Mouse (Mus musculus): ENCODE results near the gene Fgr. TPM values are rescaled to one million over a fixed set of nuclear protein-coding genes. Genes with fewer than 3 reads are reported as not detected.

Fgr gene
- polyA plus RNA-seq, 1 experiment, result 4.9 TPM

GRCm38 (mm10) chr4:133046691-133047352 is 72.9 kb downstream of the Fgr start:
- WGBS, result 28% methylated on average over 12 of the region's 12 CpGs
- DNase-seq (ENCODE audit: low read depth, low spot score), result no peak

GRCm38 (mm10) chr4:133047353-133048105 is 73.6 kb downstream of the Fgr start:
- no peak for DNase-seq (ENCODE audit: low read depth, low spot score)

GRCm38 (mm10) chr4:133049071-133049920 is 75.4 kb downstream of the Fgr start:
- no peak for DNase-seq (ENCODE audit: low read depth, low spot score)
- WGBS, result 69% methylated on average over 19 of the region's 19 CpGs

More at GRCm38 (mm10) chr4:133047353-133048105, 73.6 kb downstream of the Fgr start:
- 54% methylated on average over 16 of the region's 16 CpGs for WGBS

GRCm38 (mm10) chr4:133050196-133050836 is 76.4 kb downstream of the Fgr start:
- 41% methylated on average over 9 of the region's 9 CpGs for WGBS
- DNase-seq (ENCODE audit: low read depth, low spot score), result peak; percentile 56

- 87% methylated on average over 6 of the region's 6 CpGs for WGBS
- DNase-seq (ENCODE audit: low read depth, low spot score), result no peak
These were observed 77.1 kb downstream of the Fgr start for GRCm38 (mm10) chr4:133050837-133051549.

GRCm38 (mm10) chr4:133051550-133051865 is 77.6 kb downstream of the Fgr start:
- 82% methylated on average over 14 of the region's 14 CpGs for WGBS
- no peak for DNase-seq (ENCODE audit: low read depth, low spot score)

Other genes with a start within 250 kb of the Fgr start
- gene Xkr8, start 241.5 kb upstream of the Fgr start, polyA plus RNA-seq (2012; rRNA removed), result 2.0 and 6.3 TPM in 2 replicates
- 29.3 and 94.3 TPM in 2 replicates for gene Smpdl3b, start 216.8 kb upstream of the Fgr start, polyA plus RNA-seq (2012; rRNA removed)
- gene Rpa2, start 205.8 kb upstream of the Fgr start, polyA plus RNA-seq (2012; rRNA removed), result 25.4 and 26.2 TPM in 2 replicates
- 5.6 and 8.7 TPM in 2 replicates for gene Themis2, start 177.7 kb upstream of the Fgr start, polyA plus RNA-seq (2012; rRNA removed)
- gene Ppp1r8, start 130.9 kb upstream of the Fgr start, polyA plus RNA-seq (2012; rRNA removed), result 30.8 and 36.2 TPM in 2 replicates
- gene Stx12, start 89.6 kb upstream of the Fgr start, polyA plus RNA-seq (2012; rRNA removed), result 20.1 and 33.5 TPM in 2 replicates
- gene Fam76a, start 51.5 kb upstream of the Fgr start, polyA plus RNA-seq (2012; rRNA removed), result 8.7 and 10.5 TPM in 2 replicates
- 9.5 and 9.8 TPM in 2 replicates for gene Ahdc1, start 37.2 kb downstream of the Fgr start, polyA plus RNA-seq (2012; rRNA removed)
- 43.5 and 66.0 TPM in 2 replicates for gene Wasf2, start 156.4 kb downstream of the Fgr start, polyA plus RNA-seq (2012; rRNA removed)
- 0.38 and 0.77 TPM in 2 replicates for gene Cd164l2, start 238.0 kb downstream of the Fgr start, polyA plus RNA-seq (2012; rRNA removed)
- 0.11 and 0.21 TPM in 2 replicates for gene Gpr3, start 238.4 kb downstream of the Fgr start, polyA plus RNA-seq (2012; rRNA removed)